Mouse (Mus musculus): ENCODE results near the gene Mlst8.

Gene Mlst8

DNA sequence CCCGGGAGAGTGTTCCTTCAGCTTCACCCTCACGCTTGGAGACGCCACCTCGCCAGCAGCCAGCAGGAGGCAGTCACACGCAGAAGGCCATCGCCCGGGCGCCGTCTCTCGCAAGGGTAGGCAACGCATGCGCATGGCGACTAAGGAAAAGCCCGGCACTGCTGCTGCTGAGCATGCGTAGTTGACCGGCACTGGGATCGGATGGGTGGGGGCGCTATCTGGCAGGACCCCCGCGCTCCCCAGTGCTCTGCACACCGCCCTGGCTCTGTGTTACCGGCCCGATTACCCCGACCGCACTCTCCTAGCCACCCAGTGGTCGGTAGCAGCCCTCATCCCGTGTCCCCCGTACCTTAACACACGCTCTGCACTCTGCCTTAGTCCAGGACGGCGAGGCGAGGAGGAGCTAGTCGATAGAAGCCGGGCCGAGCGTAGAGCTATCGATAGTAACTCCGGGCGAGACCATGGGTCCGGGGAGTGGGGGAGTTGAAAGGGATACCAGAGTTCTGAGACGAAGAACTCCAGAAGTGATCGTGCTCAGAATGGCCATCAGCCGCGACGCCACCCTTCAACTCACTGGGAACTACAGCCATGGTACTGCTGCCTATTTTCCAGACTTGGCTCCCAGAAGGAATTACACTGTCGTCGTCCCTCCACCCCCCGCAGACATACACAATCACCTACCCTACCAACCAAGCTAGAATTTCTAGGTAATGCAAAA is at the start of gene Mlst8:
Gene Mlst8 (minus strand): TSS at position 416 of the 718 bp plus-strand sequence.
- in situ Hi-C loops (cut with MboI): no loop called here

DNA sequence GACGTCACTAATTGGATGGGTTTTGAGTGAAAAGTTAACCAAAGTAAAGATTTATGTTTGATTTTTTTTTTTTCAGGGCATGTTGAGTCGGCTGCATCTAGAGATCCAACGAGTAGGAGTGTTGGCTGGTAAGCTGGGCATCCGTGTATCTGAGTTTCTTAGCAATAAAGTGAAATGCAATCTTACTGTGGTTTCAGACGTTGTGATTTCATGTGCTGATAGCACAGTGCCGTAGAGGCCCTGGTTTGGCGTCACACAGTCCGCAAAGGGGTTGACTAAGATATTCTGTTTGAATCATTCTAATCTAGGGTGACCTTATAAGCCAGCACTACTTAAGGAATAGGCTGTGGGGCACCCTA is 49.7 kb upstream of the Mlst8 start:
- in situ Hi-C loops (cut with MboI): no loop called here

DNA sequence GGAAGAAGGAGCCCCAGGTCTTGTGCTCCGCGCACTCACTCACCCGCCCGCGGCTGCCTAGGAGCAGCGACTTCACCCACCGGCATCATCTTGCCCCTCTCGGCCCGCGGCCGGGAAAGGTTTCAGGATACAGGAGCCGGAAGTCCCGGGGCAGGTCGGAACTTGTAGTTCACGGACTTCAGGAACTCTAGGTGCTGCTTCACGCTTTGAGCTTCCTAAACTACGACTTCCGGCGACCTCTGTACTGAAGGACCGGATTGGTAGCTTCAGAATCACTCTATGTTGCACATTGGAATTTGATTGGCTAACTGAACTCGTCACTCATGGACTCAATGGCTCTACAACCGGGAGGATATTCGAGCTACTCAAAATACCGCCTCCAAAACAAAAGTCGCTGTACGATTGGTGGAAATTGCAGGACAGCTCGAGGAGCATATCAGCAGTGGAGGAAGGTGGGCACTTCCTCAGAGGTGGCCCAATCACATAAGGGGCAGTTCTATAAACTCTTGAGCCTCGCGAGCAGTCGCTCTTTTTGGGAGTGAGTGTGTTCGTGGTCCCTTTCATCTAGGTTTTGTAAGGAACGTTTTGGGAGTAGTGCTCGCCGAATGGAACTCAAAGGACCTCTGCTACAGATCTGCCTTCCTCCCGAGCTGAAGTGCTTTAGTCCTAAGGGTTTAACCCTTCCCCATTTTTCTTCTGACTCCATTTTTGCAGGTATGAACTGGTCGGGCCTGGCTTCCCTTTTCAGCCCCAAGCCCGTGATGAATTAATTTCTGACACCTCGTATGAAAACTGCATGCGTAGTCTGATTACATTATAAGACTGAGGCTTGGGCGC is 49.1 kb upstream of the Mlst8 start, which contains the start of gene Traf7:
Gene Traf7 (minus strand): TSS at position 216 of the 837 bp plus-strand sequence.
- in situ Hi-C loops (cut with MboI): no loop called here

DNA sequence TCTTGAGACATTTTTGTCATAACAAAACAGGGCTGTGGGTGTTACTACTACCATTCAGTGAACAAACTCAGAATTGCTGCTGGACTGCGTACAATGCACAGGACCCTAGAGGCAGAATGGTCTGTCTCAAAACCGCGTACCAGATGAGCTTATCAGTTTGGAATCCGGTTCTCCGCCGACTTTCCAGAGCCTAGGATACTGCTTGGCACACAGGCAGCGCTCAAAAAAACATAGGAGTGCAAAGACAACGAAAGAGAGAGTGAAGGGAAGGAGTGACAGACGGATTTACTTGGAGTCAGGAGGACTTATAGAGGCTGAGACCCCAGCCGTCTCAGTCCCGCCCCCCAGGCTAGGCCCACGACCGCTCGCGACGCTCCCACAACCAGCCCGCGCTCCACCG is 48.4 kb upstream of the Mlst8 start:
- in situ Hi-C loops (cut with MboI): no loop called here

DNA sequence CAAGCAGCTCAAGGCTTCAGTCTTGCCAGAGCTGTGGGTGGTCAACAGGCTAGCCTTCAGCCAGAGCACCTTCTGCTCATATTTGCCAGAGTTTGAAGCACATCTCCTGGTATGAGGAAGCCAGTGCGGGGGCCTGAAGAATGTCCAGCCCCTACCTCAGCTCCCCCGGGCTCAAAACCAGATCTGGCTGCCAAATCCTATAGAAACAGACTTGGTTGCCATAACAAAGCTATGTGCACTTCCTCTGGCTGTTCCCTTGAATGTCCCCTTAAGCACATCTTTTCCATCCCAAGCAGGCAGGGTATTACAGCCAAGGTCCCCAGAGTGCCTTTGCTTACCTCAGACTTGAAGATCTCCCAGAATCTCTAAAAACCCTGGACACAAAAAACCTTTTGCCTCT is 45.9 kb upstream of the Mlst8 start:
- in situ Hi-C loops (cut with MboI): no loop called here

DNA sequence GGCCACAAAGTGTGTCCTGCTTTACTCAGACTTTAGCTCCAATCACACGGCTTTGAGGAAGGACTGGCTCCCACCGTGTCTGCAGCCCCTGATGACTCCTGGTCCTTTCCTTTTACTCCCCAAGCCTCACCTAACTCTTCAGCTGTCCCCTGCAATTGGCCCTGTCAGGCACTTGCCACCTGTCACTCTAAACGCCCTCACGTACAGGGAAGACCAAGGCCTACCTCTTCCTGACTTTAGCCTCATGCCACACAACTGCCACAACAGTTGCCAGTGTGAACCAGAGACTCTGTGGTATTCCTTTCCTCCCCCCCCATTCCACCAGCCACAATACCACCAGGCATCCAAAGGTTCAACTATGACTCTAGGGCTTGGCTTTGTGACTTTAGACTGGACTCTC is 41.6 kb upstream of the Mlst8 start:
- in situ Hi-C loops (cut with MboI): no loop called here

DNA sequence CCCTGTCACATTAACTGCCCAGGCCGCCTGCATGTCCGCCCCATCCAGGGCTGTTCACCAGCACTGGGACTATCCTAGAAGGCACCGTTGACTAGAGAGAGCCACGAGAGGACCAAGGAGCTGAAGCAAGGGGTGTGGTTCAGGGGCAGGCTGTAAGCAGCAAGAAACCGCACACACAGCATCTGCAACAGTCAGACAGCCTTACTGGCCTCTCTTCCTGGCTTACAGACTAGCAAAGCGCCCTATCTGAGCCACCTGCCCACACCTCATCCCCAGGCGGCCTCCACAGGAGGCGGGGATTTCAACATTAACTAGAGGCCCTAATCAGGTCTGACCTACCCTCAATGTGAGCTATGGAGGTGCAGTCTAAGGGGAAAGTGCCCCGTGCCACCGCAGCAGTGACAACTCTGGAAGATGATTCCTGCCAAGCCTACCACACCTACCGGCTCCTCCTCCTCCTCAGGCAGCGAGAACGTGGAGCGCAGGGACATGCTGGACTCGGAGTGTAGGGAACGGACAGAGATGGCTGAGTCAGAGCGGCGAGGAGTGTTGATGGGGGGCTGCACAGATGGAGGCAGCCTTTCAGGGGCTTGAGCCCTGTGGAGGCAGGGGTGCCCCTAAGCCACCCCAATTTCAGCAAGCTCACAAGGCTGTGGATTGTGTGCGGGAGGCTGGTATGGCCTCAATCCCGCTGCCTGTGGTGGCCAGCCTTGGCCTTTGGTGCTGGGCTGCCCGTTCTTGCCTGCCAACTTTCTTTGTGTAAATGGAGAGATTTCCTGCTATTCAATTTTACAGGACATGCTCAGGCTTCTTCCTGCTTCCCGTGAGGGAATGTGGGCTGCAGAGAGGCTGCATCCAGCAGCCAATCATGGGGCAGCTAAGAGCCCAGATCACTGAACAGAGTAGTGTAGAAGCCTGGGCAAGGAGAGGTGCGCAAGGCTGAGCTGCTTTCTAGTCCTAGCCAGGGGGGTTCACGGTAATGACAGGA is 35.7 kb upstream of the Mlst8 start:
- in situ Hi-C loops (cut with MboI): no loop called here

DNA sequence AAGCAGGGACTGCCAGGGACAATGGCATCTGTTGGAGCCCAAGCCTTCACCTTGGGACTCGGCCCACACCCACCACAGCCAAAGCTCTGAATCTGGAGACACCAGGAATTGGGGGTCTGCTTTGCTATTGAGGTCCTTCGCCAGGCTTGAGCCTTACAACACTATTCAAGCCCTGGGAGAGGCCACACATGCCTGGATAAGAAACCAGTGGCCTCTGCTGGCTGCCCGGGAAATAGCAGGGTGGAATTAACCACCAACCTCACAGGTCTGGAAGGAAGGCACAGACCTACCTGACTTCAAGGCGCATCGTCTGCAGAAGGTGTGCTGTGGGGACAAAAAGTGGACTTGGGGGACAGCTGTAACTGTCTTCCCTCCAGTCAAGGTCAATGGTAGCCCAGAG is 34.7 kb upstream of the Mlst8 start:
- in situ Hi-C loops (cut with MboI): no loop called here

DNA sequence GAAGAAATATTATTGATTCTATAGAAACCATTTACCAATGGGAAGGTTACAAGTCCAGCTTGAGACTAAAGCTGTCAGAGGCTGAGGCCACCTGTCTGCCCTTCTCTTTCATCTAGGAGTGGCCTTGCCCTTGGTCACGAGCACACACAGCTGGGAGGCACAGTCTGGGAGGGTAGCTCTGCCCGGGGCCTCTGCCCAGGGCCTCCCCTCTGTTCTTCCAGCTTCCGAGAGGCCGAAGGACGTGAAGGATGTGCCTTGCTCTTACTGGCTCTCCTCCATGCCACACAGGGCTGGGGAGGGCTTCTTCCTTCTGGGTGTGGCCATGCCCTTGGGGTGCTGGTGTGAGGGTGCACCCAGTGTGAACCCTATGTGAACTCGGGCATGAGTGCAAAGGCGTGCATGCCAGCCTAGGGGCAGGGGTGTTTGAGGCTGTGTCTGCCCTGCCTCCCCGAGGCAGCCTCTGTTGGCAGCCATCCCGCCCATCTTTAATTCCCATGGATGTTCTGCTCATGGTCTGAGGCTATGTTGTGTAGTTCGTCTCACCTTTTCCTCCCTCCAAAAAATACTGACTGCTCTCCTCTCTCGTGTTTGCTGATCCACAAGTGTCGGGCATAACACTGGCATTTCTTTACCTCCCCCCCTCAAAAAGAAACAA is 29.1 kb upstream of the Mlst8 start:
- in situ Hi-C loops (cut with MboI): no loop called here

DNA sequence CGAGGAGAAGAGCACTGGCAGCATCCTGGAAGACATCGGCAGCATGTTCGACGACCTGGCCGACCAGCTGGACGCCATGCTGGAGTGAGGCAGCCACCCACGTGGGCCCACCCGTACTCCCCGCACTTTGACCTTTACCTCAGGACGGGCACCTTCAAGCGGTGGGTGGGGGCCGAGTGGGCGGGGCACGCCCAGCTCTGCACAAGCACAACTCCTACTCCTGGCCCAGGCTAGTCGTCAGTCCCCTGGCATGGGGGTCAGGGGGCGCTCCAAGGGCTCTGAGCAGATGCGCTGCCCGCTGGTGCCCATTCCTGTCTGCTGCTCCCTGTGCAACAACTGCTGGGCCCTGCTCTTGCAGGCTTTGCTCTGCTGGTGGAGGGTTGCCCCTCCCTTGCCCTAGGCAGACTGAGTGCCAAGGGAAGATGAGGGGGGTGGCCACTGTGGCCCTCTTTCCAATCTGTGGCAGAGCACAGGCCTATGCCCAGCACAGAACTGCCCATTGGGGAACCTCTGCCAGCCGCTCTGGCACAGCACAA is 28.3 kb upstream of the Mlst8 start:
- in situ Hi-C loops (cut with MboI): no loop called here

DNA sequence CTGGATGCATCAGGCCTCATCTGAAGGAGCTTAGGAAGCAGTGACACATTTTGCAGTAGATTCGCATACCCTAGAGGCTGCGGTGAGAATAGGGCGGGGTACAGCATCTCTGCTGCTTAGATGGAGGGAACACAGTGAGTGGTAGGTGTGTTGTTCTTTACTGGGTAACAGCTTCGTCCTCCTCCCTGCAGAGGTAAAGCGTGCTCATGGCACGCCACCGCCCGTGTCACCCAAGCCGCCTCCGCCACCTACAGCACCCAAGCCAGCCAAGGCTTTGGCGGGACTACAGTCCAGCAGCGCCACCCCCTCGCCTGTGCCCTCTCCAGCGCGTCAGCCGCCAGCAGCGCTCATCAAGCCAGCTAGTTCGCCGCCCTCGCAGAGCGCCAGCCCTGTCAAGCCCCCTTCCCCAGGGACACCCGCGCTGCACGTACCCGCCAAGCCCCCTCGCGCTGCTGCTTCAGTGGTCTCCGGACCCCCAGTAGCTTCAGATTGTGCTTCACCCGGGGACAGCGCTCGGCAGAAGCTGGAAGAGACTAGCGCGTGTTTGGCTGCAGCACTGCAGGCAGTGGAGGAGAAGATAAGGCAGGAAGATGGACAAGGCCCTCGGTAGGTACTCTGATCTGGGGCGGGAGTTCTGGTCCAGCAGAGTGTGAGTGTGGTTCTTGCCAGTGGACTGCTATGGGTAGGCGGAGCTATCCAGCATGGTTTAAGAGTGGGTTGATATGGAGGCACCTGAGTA is 27.6 kb upstream of the Mlst8 start:
- in situ Hi-C loops (cut with MboI): no loop called here

DNA sequence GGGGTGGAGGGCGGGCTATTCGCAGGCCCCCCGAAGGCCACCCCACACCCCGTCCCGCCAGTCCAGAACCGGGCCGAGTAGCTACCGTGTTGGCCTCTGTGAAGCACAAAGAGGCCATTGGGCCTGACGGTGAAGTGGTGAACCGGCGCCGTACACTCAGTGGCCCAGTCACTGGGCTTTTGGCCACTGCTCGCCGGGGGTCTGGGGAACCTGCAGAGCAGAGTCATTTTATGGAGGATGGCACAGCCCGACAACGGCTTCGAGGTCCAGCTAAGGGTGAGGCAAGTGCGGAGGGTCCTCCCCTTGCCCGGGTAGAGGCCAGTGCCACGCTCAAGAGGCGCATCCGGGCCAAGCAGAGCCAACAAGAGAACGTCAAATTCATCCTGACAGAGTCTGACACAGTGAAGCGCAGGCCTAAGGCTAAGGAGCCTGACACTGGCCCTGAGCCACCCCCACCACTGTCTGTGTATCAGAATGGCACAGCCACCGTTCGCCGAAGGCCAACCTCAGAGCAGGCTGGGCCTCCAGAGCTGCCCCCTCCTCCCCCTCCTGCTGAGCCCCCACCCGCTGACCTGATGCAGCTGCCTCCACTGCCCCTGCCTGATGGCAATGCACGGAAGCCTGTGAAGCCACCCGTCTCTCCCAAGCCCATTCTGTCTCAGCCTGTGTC is 26.5 kb upstream of the Mlst8 start:
- in situ Hi-C loops (cut with MboI): no loop called here

DNA sequence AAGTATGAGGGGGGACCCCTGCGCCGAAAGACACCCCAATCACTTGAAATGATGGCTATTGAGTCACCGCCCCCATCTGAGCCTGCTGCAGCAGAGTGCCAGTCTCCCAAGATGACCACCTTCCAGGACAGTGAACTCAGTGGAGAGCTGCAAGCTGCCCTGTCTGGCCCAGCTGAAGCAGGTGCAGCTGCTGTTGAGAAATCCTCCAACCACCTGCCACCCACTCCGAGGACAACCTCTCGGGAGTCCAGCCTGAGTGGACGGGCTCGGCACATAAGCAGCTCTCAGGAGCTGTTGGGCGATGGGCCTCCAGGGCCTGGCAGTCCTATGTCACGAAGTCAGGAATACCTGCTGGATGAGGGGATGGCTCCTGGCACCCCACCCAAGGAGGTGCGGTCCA is 25.2 kb upstream of the Mlst8 start:
- in situ Hi-C loops (cut with MboI): no loop called here

DNA sequence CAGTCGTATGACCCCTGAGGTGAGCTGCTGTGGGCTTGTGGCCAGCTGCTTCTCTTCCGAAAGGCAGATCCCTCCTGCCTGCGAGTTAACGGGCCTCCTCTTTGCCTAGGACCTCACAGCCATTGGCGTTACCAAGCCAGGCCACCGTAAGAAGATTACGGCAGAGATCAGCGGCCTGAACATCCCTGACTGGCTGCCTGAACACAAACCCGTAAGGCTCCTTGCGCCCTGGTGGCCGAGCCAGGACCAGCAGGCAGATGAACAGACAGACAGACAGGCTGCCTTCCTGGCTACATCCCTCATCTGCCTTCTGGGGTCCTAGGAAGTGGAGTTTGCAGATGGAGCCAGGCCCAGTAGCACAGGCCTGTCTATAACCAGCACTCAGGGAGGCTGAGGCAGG is 23.3 kb upstream of the Mlst8 start:
- in situ Hi-C loops (cut with MboI): no loop called here

DNA sequence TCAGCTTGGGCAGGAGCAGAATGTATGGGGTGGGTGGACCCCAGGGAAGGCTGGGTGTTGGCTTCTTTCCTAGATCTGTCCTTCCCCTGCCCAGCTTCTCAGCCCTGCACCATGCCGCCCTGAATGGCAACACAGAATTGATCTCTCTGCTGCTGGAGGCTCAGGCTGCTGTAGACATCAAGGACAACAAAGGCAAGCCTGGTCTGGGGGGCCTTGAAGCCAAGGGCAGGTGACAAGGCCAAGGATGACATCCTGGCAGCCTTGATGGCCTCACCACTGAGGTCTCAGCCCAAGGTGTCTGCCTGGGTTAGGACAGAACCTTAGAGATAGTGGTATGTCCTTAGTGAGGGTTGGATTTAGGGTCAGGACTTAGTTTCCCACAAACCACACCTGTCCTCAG is 17.1 kb upstream of the Mlst8 start:
- in situ Hi-C loops (cut with MboI): no loop called here

DNA sequence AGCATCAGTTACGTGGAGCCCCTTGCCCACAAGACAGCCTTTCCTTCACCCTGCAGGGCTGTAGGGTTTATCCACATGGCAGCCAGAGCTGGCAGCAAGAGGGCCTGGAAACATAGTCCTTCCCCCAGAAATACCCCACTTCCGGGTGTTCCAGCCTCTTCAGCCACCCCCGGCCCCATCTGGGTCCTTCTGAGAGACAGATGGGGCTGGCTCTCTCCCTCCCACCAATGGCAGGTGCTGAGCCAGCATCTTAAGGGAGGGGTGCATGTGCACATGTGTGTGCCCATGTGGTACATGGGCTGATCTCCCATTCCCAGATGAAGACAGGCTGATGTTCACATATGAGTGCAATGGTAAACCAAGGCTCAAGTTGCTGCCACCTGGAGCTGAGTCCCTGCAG is 16.6 kb upstream of the Mlst8 start:
- in situ Hi-C loops (cut with MboI): no loop called here

DNA sequence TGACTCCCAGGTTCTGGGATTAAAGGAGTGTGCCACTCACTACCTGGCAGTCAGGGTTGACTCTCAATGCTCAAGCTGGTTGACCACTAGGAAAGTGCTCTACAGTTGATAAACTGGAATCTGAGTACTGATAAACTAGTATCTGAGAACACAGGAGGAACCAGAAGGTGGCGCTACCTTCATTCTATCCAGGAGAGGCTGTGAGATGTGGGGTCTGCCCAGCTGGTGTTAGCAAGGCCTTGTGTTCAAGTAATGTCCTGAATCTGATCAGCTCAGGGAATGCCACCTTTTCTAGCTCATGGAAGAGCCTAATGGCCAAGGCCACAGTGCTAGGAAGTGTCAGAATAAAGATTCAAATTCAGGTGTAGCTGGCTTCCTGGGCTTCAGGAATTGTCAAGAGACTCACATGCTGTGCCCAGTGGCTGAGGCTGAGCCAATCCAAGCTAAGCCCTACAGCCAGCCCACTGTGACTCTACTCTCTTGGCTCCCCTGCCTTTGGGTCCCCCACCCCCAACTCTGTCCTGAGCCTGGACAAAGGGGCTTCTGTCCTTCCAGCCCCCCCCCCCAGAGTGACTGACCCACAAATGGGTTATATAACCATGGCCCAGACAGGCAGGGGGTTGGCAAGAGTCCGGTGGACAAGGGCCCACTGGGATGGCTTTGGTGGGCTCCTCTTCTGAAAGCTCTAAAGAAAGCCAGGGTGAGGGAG is 15.9 kb upstream of the Mlst8 start:
- in situ Hi-C loops (cut with MboI): no loop called here

DNA sequence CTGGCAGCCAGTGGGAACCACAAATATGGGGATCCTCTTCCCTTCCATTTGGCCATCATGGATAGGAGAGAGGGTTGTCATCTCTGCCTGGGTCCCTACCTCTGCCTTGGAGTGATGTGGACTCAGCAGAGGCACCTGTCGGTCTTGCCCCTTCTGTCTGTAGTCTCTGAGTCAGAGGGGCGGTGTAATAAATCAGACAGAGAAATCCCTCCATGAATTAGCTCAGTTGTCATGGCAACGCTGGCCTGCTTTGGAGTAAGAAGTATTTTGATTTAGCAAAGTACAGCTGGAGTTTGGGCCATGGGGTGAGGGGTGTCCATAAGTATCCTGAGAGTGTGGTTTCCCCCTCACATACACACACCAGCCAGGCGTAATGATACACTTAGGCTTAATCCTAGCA is 11.5 kb upstream of the Mlst8 start:
- in situ Hi-C loops (cut with MboI): no loop called here

DNA sequence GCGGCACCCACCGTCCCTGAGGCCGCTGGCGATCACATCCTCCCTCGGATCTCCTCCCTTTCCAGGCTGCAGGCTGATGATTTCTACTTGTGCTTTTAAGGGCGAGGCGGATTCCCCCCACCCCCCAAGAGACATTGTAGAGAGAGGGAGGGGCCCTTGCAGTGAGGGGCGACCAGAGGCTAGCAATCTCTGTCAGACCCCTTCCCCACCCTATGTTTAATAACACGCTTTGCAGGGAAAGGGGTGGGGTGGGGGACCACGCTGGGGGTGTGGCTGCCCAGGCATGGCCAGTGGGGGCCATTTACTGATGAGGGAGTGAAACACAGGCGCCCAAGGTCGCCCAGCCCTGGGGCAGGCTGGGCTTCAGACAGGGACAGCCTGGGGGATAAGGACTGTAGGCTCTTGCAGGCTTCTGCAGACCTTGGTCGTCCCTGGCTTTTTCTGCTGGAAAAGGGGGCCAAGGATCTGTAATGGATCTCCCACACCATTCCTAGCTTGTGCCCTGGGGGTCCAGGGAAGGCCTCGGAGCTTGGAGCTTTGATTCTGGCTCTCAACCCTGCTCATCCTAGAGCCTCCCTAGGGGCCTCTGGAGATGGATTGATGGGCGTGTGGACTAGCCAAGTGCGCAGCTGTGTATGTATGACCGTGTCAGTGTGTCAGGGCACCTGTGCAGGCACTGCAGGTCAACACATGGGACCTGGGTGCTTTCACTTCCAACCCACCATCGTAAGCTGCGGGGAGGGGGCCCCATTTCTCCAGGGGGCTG is 10.6 kb upstream of the Mlst8 start:
- in situ Hi-C loops (cut with MboI): no loop called here

Measured in mature B cell (primary cell).